Mouse (Mus musculus): ENCODE measurements at regions not wholly inside any gene's neighbourhood (a gene's known extent, or its start where the extent isn't known, plus 50 kb on each side); places are given as distances from the start of the nearest gene placed in this dataset.

- no peak overlapping the region for H3K4me2 ChIP-seq
- H3K9me3 ChIP-seq = peaks cover 8% of the 10 kb centered on the region; the same call in 1 of the 2 replicates
- H3K36me3 ChIP-seq = no peaks in the 10 kb centered on the region
- H3K9ac ChIP-seq = no peak overlapping the region
- WGBS = 89% methylated on average over 8 of the region's 8 CpGs
- H3K4me3 ChIP-seq = no peak overlapping the region
- no peak overlapping the region for H3K27ac ChIP-seq
- no peaks in the 10 kb centered on the region for H3K4me1 ChIP-seq
- no peak for ATAC-seq (ENCODE audit: insufficient number of reproducible peaks, insufficient read depth, low FRiP score, low TSS enrichment, low read depth)
- no peaks in the 10 kb centered on the region for H3K27me3 ChIP-seq
Measured at GRCm38 (mm10) chr17:51477404-51477803, 298.3 kb upstream of the Tbc1d5 start.

GRCm38 (mm10) chr17:51462137-51462880 lies 283.2 kb upstream of the Tbc1d5 start:
- Histone ChIP-seq H3K4me2 (peak overlapping the region; percentile 45; the same call in 1 of the 2 replicates), H3K9ac (no peak overlapping the region), H3K9me3 (no peaks in the 10 kb centered on the region), H3K27ac (no peak overlapping the region), H3K4me1 (no peaks in the 10 kb centered on the region), H3K4me3 (no peak overlapping the region), H3K27me3 (0 out of 2 replicates have a peak, but pooled peaks cover 4% of the 10 kb centered on the region), H3K36me3 (no peaks in the 10 kb centered on the region)
- no peak for ATAC-seq (ENCODE audit: insufficient number of reproducible peaks, insufficient read depth, low FRiP score, low TSS enrichment, low read depth)
- WGBS = 53% methylated on average over 5 of the region's 5 CpGs

GRCm38 (mm10) chr17:51461248-51461647 lies 282.1 kb upstream of the Tbc1d5 start:
- Histone ChIP-seq H3K4me2 (peak overlapping the region; percentile 45), H3K27me3 (0 out of 2 replicates have a peak, but pooled peaks cover 4% of the 10 kb centered on the region), H3K9me3 (no peaks in the 10 kb centered on the region), H3K9ac (no peak overlapping the region), H3K4me3 (peak overlapping the region; percentile 24; the same call in 1 of the 2 replicates), H3K36me3 (no peaks in the 10 kb centered on the region), H3K27ac (no peak overlapping the region), H3K4me1 (no peaks in the 10 kb centered on the region)
- WGBS = 48% methylated on average over 14 of the region's 14 CpGs
- no peak for ATAC-seq (ENCODE audit: insufficient number of reproducible peaks, insufficient read depth, low FRiP score, low TSS enrichment, low read depth)

GRCm38 (mm10) chr17:51459119-51459518 lies 280.0 kb upstream of the Tbc1d5 start:
- no peak for ATAC-seq (ENCODE audit: insufficient number of reproducible peaks, insufficient read depth, low FRiP score, low TSS enrichment, low read depth)
- WGBS = 90% methylated on average over 1 of the region's 1 CpGs
- 0 out of 2 replicates have a peak, but pooled peaks cover 4% of the 10 kb centered on the region for H3K27me3 ChIP-seq
- H3K9me3 ChIP-seq = no peaks in the 10 kb centered on the region
- no peak overlapping the region for H3K4me3 ChIP-seq
- H3K36me3 ChIP-seq = no peaks in the 10 kb centered on the region
- H3K4me1 ChIP-seq = no peaks in the 10 kb centered on the region
- H3K27ac ChIP-seq = no peak overlapping the region
- H3K4me2 ChIP-seq = no peak overlapping the region
- H3K9ac ChIP-seq = no peak overlapping the region

GRCm38 (mm10) chr17:51415746-51416145 lies 236.6 kb upstream of the Tbc1d5 start:
- no peaks in the 10 kb centered on the region for H3K36me3 ChIP-seq
- no peaks in the 10 kb centered on the region for H3K9me3 ChIP-seq
- H3K4me3 ChIP-seq = no peak overlapping the region
- H3K27me3 ChIP-seq = no peaks in the 10 kb centered on the region
- no peak overlapping the region for H3K4me2 ChIP-seq
- H3K4me1 ChIP-seq = no peaks in the 10 kb centered on the region
- WGBS = 87% methylated on average over 6 of the region's 6 CpGs
- H3K27ac ChIP-seq = no peak overlapping the region
- H3K9ac ChIP-seq = no peak overlapping the region
- no peak for ATAC-seq (ENCODE audit: insufficient number of reproducible peaks, insufficient read depth, low FRiP score, low TSS enrichment, low read depth)

- no peak for ATAC-seq (ENCODE audit: insufficient number of reproducible peaks, insufficient read depth, low FRiP score, low TSS enrichment, low read depth)
- 77% methylated on average over 4 of the region's 4 CpGs for WGBS
- no peak overlapping the region for H3K9ac ChIP-seq
Measured at GRCm38 (mm10) chr17:51414304-51414703, 235.2 kb upstream of the Tbc1d5 start.

GRCm38 (mm10) chr17:51413741-51414140 lies 234.6 kb upstream of the Tbc1d5 start:
- H3K4me1 ChIP-seq = no peaks in the 10 kb centered on the region
- H3K9ac ChIP-seq = no peak overlapping the region
- no peak overlapping the region for H3K4me2 ChIP-seq
- H3K36me3 ChIP-seq = no peaks in the 10 kb centered on the region
- H3K4me3 ChIP-seq = no peak overlapping the region
- H3K27me3 ChIP-seq = no peaks in the 10 kb centered on the region
- ATAC-seq (ENCODE audit: insufficient number of reproducible peaks, insufficient read depth, low FRiP score, low TSS enrichment, low read depth) = no peak
- H3K9me3 ChIP-seq = no peaks in the 10 kb centered on the region
- H3K27ac ChIP-seq = no peak overlapping the region

More at GRCm38 (mm10) chr17:51414304-51414703, 235.2 kb upstream of the Tbc1d5 start:
- Histone ChIP-seq H3K9me3 (no peaks in the 10 kb centered on the region), H3K4me1 (no peaks in the 10 kb centered on the region), H3K36me3 (no peaks in the 10 kb centered on the region), H3K27ac (no peak overlapping the region), H3K27me3 (no peaks in the 10 kb centered on the region), H3K4me3 (no peak overlapping the region), H3K4me2 (no peak overlapping the region)

GRCm38 (mm10) chr17:51411545-51412094 lies 232.5 kb upstream of the Tbc1d5 start:
- no peak overlapping the region for H3K4me2 ChIP-seq
- ATAC-seq (ENCODE audit: insufficient number of reproducible peaks, insufficient read depth, low FRiP score, low TSS enrichment, low read depth) = no peak
- H3K9ac ChIP-seq = no peak overlapping the region
- H3K4me3 ChIP-seq = no peak overlapping the region
- 86% methylated on average over 12 of the region's 12 CpGs for WGBS
- no peaks in the 10 kb centered on the region for H3K36me3 ChIP-seq
- H3K4me1 ChIP-seq = no peaks in the 10 kb centered on the region
- H3K27me3 ChIP-seq = no peaks in the 10 kb centered on the region
- no peaks in the 10 kb centered on the region for H3K9me3 ChIP-seq
- no peak overlapping the region for H3K27ac ChIP-seq

GRCm38 (mm10) chr17:51408894-51409293 lies 229.7 kb upstream of the Tbc1d5 start:
- Histone ChIP-seq H3K36me3 (no peaks in the 10 kb centered on the region), H3K4me3 (no peak overlapping the region), H3K27ac (no peak overlapping the region), H3K9me3 (no peaks in the 10 kb centered on the region), H3K9ac (no peak overlapping the region), H3K4me1 (no peaks in the 10 kb centered on the region), H3K27me3 (no peaks in the 10 kb centered on the region), H3K4me2 (no peak overlapping the region)
- WGBS = 57% methylated on average over 5 of the region's 5 CpGs
- no peak for ATAC-seq (ENCODE audit: insufficient number of reproducible peaks, insufficient read depth, low FRiP score, low TSS enrichment, low read depth)

GRCm38 (mm10) chr17:51408367-51408766 lies 229.2 kb upstream of the Tbc1d5 start:
- Histone ChIP-seq H3K27ac (no peak overlapping the region), H3K4me2 (no peak overlapping the region), H3K4me3 (no peak overlapping the region), H3K4me1 (no peaks in the 10 kb centered on the region), H3K9me3 (no peaks in the 10 kb centered on the region), H3K27me3 (no peaks in the 10 kb centered on the region), H3K9ac (no peak overlapping the region), H3K36me3 (no peaks in the 10 kb centered on the region)
- WGBS = 67% methylated on average over 3 of the region's 3 CpGs
- ATAC-seq (ENCODE audit: insufficient number of reproducible peaks, insufficient read depth, low FRiP score, low TSS enrichment, low read depth) = no peak

- H3K27me3 ChIP-seq = no peaks in the 10 kb centered on the region
- H3K9ac ChIP-seq = no peak overlapping the region
- no peak overlapping the region for H3K27ac ChIP-seq
- 88% methylated on average over 4 of the region's 4 CpGs for WGBS
- H3K36me3 ChIP-seq = no peaks in the 10 kb centered on the region
- H3K9me3 ChIP-seq = no peaks in the 10 kb centered on the region
- ATAC-seq (ENCODE audit: insufficient number of reproducible peaks, insufficient read depth, low FRiP score, low TSS enrichment, low read depth) = no peak
- H3K4me3 ChIP-seq = no peak overlapping the region
- H3K4me2 ChIP-seq = no peak overlapping the region
- no peaks in the 10 kb centered on the region for H3K4me1 ChIP-seq
Measured at GRCm38 (mm10) chr17:51407046-51407445, 227.9 kb upstream of the Tbc1d5 start.

- no peak for ATAC-seq (ENCODE audit: insufficient number of reproducible peaks, insufficient read depth, low FRiP score, low TSS enrichment, low read depth)
- Histone ChIP-seq H3K4me1 (no peaks in the 10 kb centered on the region), H3K27ac (no peak overlapping the region), H3K27me3 (no peaks in the 10 kb centered on the region), H3K4me3 (no peak overlapping the region), H3K9ac (no peak overlapping the region), H3K9me3 (no peaks in the 10 kb centered on the region), H3K36me3 (no peaks in the 10 kb centered on the region), H3K4me2 (no peak overlapping the region)
- 66% methylated on average over 3 of the region's 3 CpGs for WGBS
Measured at GRCm38 (mm10) chr17:51405059-51405458, 225.9 kb upstream of the Tbc1d5 start.

Measured in embryonic facial prominence, embryonic 13.5 days (tissue).